Mouse (Mus musculus) liver, postnatal 0 days (tissue): ENCODE data around the gene Ripk1.

Experiments used
- CTCF ChIP-seq: sonication (generic); IDR thresholded peaks from 2 replicates; pipeline ENCODE4 v1.5.1; 2016; ENCODE audit warnings: antibody characterized with exemption, low read depth
- EP300 ChIP-seq: IDR thresholded peaks from 2 replicates; pipeline ENCODE4 v1.6.1; 2016; ENCODE audit warnings: antibody characterized with exemption, low read depth, mild to moderate bottlenecking

DNA sequence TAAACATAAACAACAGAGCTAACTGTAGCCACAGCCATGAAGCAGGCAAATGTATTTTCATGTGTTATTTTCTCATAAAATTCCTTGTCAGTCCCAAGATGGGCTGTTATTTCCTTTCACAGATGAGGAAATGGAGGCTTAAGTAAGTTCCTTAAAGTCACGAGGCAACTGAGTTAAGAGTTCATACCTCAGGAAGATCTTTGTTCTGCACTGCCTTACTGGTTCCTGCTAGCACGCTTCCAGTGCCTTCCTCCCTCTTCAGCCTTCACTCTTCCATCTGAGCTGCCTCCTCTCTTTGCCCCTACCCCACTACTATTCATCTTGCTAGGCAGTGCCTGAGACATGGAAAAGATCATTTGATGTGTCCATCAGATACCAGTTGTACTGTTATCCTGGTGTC lies 5.1 kb downstream of the Ripk1 start:
- TF ChIP-seq EP300 (peak; percentile 12; the same call in 1 of the 2 replicates), CTCF (no peak)
